Mouse (Mus musculus) neural tube, embryonic 11.5 days (tissue): ENCODE results near the gene Golm1. TPM values are rescaled to one million over a fixed set of nuclear protein-coding genes. Genes with fewer than 3 reads are reported as not detected.

Source experiments
- ATAC-seq: fragments of 200-750 bp; cut with Nextera tagmentation; 2 replicates; pipeline ENCODE4 v1.8.0; 2017; ENCODE audit warnings: moderate number of reproducible peaks, mild to moderate bottlenecking, moderate TSS enrichment, moderate library complexity; ENCODE audit not compliant: insufficient read depth, low FRiP score, low TSS enrichment
- DNase-seq: peaks from one replicate; pipeline ENCODE4 v3.0.0-alpha.2; 2015; ENCODE audit warnings: low spot score
- H3K27ac ChIP-seq: fragments of 300-500 bp; sonication (generic); 2 replicates; pipeline ENCODE4 v1.5.1; 2014; ENCODE audit warnings: low read depth, mild to moderate bottlenecking, low read length
- H3K27me3 ChIP-seq: fragments of 300-500 bp; sonication (generic); 2 replicates; pipeline ENCODE4 v1.6.1; 2014; ENCODE audit warnings: mild to moderate bottlenecking, low read length, mixed read lengths; ENCODE audit not compliant: control insufficient read depth, insufficient read depth
- H3K36me3 ChIP-seq: fragments of 300-500 bp; sonication (generic); 2 replicates; pipeline ENCODE4 v1.6.1; 2014; ENCODE audit warnings: mild to moderate bottlenecking, low read length, moderate library complexity, mixed read lengths; ENCODE audit not compliant: control insufficient read depth, insufficient read depth
- H3K4me1 ChIP-seq: fragments of 300-500 bp; sonication (generic); 2 replicates; pipeline ENCODE4 v1.6.1; 2014; ENCODE audit warnings: low read length, mixed read lengths; ENCODE audit not compliant: control insufficient read depth, insufficient read depth
- H3K4me2 ChIP-seq: fragments of 300-500 bp; sonication (generic); 2 replicates; pipeline ENCODE4 v1.6.1; 2014; ENCODE audit warnings: low read depth, mild to moderate bottlenecking, moderate library complexity
- H3K4me3 ChIP-seq: fragments of 300-500 bp; sonication (generic); 2 replicates; pipeline ENCODE4 v1.5.1; 2014; ENCODE audit warnings: low read depth, low read length
- H3K9ac ChIP-seq: fragments of 300-500 bp; sonication (generic); 2 replicates; pipeline ENCODE4 v1.6.1; 2014; ENCODE audit warnings: mild to moderate bottlenecking, low read length
- H3K9me3 ChIP-seq: fragments of 300-500 bp; sonication (generic); 2 replicates; pipeline ENCODE4 v1.6.1; 2016; ENCODE audit warnings: low read length; ENCODE audit not compliant: control insufficient read depth
- WGBS: fragments of 180-500 bp; shearing (Covaris S2); extraction: QIAGEN DNeasy Blood & Tissue Kit; methylation state at CpG from one replicate; pipeline ENCODE4 v1.1.7; 2014; 5-methylcytosine and 5-hydroxymethylcytosine counted together
- polyA plus RNA-seq: library from polyadenylated mRNA; unstranded; fragments of >200 nt; fragmentation: Nextera tagmentation; extraction: Ambion mirVana; gene quantifications from 2 replicates; pipeline ENCODE4 v1.2.1, GENCODE M21; 2014

Golm1 gene
- polyA plus RNA-seq, 1 experiment from 2014 or later = 142 TPM

DNA sequence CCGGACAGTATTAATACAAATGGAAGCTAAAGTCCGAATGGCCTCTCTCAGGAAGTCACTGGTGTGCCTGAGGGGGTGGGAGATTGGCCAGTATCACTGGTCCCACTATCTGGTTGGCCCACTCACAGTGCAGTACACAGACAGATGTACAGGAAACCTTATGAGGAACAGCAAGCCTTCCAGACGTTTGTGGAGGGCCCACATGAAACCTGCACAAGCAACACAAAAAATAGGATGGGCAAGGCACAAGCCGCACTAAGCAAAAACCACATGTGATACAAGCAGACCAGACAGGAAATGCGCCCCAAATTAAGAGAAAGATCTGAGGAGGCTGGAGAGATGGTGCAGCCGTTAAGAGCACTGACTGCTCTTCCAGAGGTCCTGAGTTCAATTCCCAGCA is 3.4 kb downstream of the Golm1 start:
- no peaks in the 10 kb centered on the region for H3K27me3 ChIP-seq
- H3K36me3 ChIP-seq = no peaks in the 10 kb centered on the region
- H3K4me1 ChIP-seq = peaks cover 12% of the 10 kb centered on the region
- no peak for ATAC-seq
- H3K27ac ChIP-seq = peak overlapping the region; percentile 44; the same call in 1 of the 2 replicates
- no peak overlapping the region for H3K4me3 ChIP-seq
- no peak for DNase-seq
- 70% methylated on average over 6 of the region's 6 CpGs for WGBS
- no peak overlapping the region; the same call in 1 of the 2 replicates for H3K4me2 ChIP-seq
- no peaks in the 10 kb centered on the region for H3K9me3 ChIP-seq
- no peak overlapping the region for H3K9ac ChIP-seq

- H3K9me3 ChIP-seq = no peaks in the 10 kb centered on the region
- 57% methylated on average over 2 of the region's 2 CpGs for WGBS
- H3K4me3 ChIP-seq = no peak overlapping the region
- H3K4me1 ChIP-seq = peaks cover 12% of the 10 kb centered on the region
- no peak for ATAC-seq
- H3K36me3 ChIP-seq = no peaks in the 10 kb centered on the region
- H3K27me3 ChIP-seq = no peaks in the 10 kb centered on the region
- H3K4me2 ChIP-seq = no peak overlapping the region
- 0 out of 2 replicates have a peak overlapping the region, but pooled peaks have one; percentile 44 for H3K27ac ChIP-seq
- peak; percentile 54 for DNase-seq
- H3K9ac ChIP-seq = no peak overlapping the region
These were observed 4.1 kb downstream of the Golm1 start for GRCm38 (mm10) chr13:59671521-59671920.

- Histone ChIP-seq H3K4me2 (no peak overlapping the region), H3K4me1 (peaks cover 12% of the 10 kb centered on the region), H3K4me3 (no peak overlapping the region), H3K36me3 (no peaks in the 10 kb centered on the region), H3K27ac (no peak overlapping the region), H3K9ac (no peak overlapping the region), H3K9me3 (no peaks in the 10 kb centered on the region), H3K27me3 (no peaks in the 10 kb centered on the region)
- WGBS = 91% methylated on average over 10 of the region's 10 CpGs
- DNase-seq = no peak
- no peak for ATAC-seq
These were observed 5.7 kb downstream of the Golm1 start for GRCm38 (mm10) chr13:59669946-59670345.

DNA sequence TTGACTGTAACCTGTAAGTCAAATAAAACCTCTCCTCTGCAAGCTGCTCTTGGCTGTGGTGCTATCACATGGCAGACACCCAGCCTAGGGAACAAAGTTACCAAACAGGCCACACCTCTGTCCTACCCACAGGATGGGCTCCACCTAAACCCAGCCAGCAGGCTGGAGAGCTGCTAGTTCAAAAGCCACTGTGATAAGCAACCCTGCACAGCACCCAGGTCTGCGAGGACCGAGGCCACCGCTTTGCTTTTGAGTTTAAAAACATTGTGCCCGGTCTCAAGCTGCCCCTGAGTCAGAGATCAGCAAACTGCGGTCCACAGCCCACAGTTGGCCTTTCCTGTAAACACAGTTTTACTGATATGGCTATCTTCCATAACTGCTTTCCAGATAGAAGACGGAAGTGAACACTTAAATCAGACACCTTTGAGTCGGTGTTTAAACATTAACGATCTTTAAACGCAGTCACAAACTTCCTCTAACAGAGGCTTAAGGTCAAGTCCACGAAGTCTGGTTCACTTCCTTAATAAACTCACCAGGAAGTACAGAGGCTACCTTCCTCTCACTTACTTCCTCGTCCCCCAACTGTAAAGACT is 7.0 kb downstream of the Golm1 start:
- Histone ChIP-seq H3K27me3 (no peaks in the 10 kb centered on the region), H3K9ac (no peak overlapping the region), H3K4me2 (no peak overlapping the region), H3K27ac (no peak overlapping the region), H3K4me1 (peaks cover 11% of the 10 kb centered on the region), H3K36me3 (peaks cover 4% of the 10 kb centered on the region; the same call in 1 of the 2 replicates), H3K4me3 (no peak overlapping the region), H3K9me3 (no peaks in the 10 kb centered on the region)
- DNase-seq (no peak), ATAC-seq (no peak)
- 82% methylated on average over 11 of the region's 11 CpGs for WGBS

DNA sequence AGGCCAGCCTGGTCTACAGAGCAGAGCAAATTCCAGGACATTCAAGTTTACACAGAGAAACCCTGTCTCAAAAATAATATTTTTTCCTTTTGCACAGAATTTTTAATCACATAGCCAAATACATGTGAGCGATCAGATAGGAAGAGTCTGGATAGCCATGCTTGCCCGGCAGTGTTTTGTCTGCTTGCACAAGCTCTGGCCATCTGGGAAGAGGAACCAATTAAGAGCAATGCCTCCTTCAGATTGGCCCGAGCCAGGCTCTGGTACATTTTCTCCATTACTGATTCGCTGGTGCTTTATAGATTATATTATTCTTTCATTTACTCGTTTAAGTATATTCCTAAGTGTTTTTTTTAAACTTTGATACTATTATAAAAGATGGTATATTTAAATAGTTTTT is 7.8 kb downstream of the Golm1 start:
- no peaks in the 10 kb centered on the region for H3K9me3 ChIP-seq
- H3K27me3 ChIP-seq = no peaks in the 10 kb centered on the region
- H3K4me2 ChIP-seq = no peak overlapping the region
- H3K27ac ChIP-seq = no peak overlapping the region
- H3K36me3 ChIP-seq = peaks cover 4% of the 10 kb centered on the region
- WGBS = 92% methylated on average over 5 of the region's 5 CpGs
- H3K4me1 ChIP-seq = peaks cover 5% of the 10 kb centered on the region
- H3K9ac ChIP-seq = no peak overlapping the region
- H3K4me3 ChIP-seq = no peak overlapping the region
- ATAC-seq (no peak), DNase-seq (no peak)

GRCm38 (mm10) chr13:59663939-59664712 is 11.5 kb downstream of the Golm1 start:
- no peak overlapping the region for H3K9ac ChIP-seq
- DNase-seq (no peak), ATAC-seq (no peak)
- H3K4me3 ChIP-seq = no peak overlapping the region
- no peaks in the 10 kb centered on the region for H3K9me3 ChIP-seq
- 93% methylated on average over 19 of the region's 19 CpGs for WGBS
- peaks cover 10% of the 10 kb centered on the region for H3K36me3 ChIP-seq
- no peaks in the 10 kb centered on the region for H3K27me3 ChIP-seq
- no peak overlapping the region for H3K4me2 ChIP-seq
- no peak overlapping the region for H3K27ac ChIP-seq
- H3K4me1 ChIP-seq = no peaks in the 10 kb centered on the region; the same call in 1 of the 2 replicates

GRCm38 (mm10) chr13:59661966-59662365 is 13.6 kb downstream of the Golm1 start:
- ATAC-seq (no peak), DNase-seq (no peak)
- H3K4me3 ChIP-seq = no peak overlapping the region
- H3K27me3 ChIP-seq = no peaks in the 10 kb centered on the region
- H3K9me3 ChIP-seq = no peaks in the 10 kb centered on the region
- peaks cover 10% of the 10 kb centered on the region for H3K36me3 ChIP-seq
- H3K9ac ChIP-seq = no peak overlapping the region
- H3K27ac ChIP-seq = no peak overlapping the region
- H3K4me2 ChIP-seq = no peak overlapping the region
- 95% methylated on average over 12 of the region's 12 CpGs for WGBS
- 0 out of 2 replicates have a peak, but pooled peaks cover 5% of the 10 kb centered on the region for H3K4me1 ChIP-seq

GRCm38 (mm10) chr13:59661387-59661786 is 14.2 kb downstream of the Golm1 start:
- 94% methylated on average over 8 of the region's 8 CpGs for WGBS
- H3K27ac ChIP-seq = no peak overlapping the region

GRCm38 (mm10) chr13:59660371-59660770 is 15.2 kb downstream of the Golm1 start:
- DNase-seq (no peak), ATAC-seq (no peak)
- no peaks in the 10 kb centered on the region for H3K9me3 ChIP-seq
- peaks cover 10% of the 10 kb centered on the region for H3K36me3 ChIP-seq
- WGBS = 97% methylated on average over 3 of the region's 3 CpGs
- H3K9ac ChIP-seq = no peak overlapping the region
- H3K4me1 ChIP-seq = 0 out of 2 replicates have a peak, but pooled peaks cover 10% of the 10 kb centered on the region
- H3K4me3 ChIP-seq = no peak overlapping the region
- no peaks in the 10 kb centered on the region for H3K27me3 ChIP-seq
- no peak overlapping the region for H3K27ac ChIP-seq
- no peak overlapping the region for H3K4me2 ChIP-seq

More at GRCm38 (mm10) chr13:59661387-59661786, 14.2 kb downstream of the Golm1 start:
- no peaks in the 10 kb centered on the region for H3K9me3 ChIP-seq
- H3K9ac ChIP-seq = no peak overlapping the region
- ATAC-seq (no peak), DNase-seq (no peak)
- 0 out of 2 replicates have a peak, but pooled peaks cover 10% of the 10 kb centered on the region for H3K4me1 ChIP-seq
- H3K27me3 ChIP-seq = no peaks in the 10 kb centered on the region
- no peak overlapping the region for H3K4me3 ChIP-seq
- H3K4me2 ChIP-seq = no peak overlapping the region
- H3K36me3 ChIP-seq = peaks cover 10% of the 10 kb centered on the region
